Mouse (Mus musculus) thymus, postnatal 0 days (tissue): Measurements from ENCODE around the gene Pappa. TPM values are rescaled to one million over a fixed set of nuclear protein-coding genes. Genes with fewer than 3 reads are reported as not detected.

Experiments
- DNase-seq: peaks from one replicate; pipeline ENCODE4 v3.0.0-alpha.2; 2015; ENCODE audit warnings: low spot score
- polyA plus RNA-seq: library from polyadenylated mRNA; unstranded; fragments of >200 nt; fragmentation: Nextera tagmentation; extraction: Ambion mirVana; gene quantifications from 2 replicates; pipeline ENCODE4 v1.2.1, GENCODE M21; 2015

The Pappa gene
- polyA plus RNA-seq, 1 experiment from 2014 or later = 0.18 TPM

DNA sequence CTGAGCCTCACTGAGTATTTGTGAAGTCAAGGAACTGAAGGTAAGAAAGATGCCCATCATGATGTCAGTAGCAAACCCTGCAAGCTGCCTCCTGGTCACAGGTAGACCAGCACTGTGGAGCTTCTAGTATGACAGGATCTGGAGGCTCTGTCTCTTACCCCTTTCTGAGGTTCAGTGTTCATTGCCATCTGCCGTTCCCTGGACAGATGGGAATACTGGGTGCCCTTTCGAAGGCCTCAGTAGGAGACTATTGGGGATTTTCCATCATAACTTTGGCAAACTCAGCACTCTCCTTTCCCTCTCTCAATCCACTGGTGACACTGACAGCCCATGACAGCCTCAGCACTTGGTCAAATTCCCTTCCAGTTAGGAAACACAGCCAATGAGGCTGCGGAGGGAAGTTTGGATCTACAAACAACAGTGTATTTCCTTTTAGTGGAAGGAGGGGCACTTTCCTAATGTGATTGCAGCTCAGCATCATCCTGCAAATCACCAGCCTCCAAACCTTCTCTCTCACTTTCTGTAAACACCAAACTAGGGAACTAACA is 42.4 kb downstream of the Pappa start:
- DNase-seq = no peak

DNA sequence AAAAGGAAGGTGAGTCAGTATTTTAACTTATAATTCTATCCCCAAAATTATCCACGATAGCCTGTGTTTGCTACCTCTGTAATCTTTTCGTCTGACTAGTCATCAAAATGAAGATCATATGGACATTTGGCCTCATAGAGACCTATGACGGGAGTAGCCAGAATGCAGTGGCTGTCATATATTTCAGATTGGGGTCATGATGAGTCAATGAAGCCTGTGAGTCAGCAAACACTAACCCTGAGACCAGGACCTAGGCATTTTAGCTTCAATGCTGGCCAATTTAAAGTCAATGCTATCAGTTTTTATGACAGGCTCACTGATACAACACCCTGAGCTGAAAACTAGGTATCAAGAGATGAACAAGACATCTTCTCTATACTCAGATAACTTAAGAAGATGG is 50.5 kb downstream of the Pappa start:
- no peak for DNase-seq

DNA sequence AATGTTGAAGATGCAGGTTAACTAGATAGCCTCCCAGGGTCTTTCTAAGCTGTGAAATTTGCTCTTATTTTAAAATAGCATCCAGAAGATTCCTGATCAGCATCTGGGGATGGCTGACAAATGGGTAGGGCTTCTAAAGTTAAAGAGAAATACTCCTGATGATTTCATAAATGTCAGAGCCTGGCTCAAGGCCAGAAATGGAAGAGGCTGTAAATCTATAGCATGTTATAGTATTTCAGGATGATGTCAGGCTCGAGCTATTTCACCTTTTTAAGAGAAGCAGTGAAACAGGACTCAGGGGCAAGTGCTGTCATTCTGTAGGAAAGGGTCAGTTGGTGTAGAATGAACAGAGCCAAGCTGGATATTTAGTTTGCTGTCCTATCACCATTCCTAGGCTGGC is 54.2 kb downstream of the Pappa start:
- DNase-seq = no peak

- DNase-seq = no peak
Measured at GRCm38 (mm10) chr4:65187236-65187635, 63.3 kb downstream of the Pappa start.

DNA sequence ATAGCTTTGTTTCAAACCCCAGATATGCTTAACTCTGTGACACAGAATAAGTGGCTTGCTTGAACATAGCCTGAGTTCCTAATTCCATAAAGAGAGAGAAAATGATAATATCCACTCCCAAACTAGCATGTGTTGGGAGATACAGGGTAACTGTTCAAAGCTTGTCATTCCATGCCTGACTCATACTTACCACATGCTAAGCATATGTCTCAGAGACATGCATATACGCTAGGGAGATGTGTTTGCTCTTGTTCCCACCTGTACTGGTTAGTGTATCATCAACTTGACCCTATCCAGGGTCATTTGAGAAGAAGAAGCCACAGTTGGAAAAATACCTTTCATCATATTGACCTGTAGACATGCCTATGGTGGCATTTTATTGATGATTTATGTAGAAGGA is 63.7 kb downstream of the Pappa start:
- no peak for DNase-seq

GRCm38 (mm10) chr4:65188921-65189485 is 65.0 kb downstream of the Pappa start:
- DNase-seq = no peak

GRCm38 (mm10) chr4:65192810-65193209 is 68.8 kb downstream of the Pappa start:
- DNase-seq = no peak

DNA sequence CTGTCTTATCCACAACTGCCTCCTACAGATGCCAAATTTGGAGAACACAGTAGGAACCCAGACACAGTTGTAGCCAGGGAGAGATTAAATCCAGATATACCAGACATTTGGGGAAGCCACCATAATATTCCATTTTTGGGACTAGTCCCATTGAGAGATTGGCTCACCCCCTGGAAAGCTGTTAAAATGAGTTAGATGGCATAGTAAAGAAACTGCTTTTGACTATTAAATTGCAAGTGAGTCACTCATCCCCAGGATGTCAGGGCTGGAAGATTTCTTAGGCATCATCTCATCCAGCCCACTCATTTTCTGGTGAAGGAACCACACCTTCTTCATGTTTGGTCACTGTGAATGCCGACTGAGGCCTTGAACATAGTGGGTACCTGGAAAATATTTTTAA is 72.0 kb downstream of the Pappa start:
- DNase-seq = no peak

GRCm38 (mm10) chr4:65203666-65204065 is 79.7 kb downstream of the Pappa start:
- DNase-seq = no peak

GRCm38 (mm10) chr4:65205446-65205845 is 81.5 kb downstream of the Pappa start:
- no peak for DNase-seq

DNA sequence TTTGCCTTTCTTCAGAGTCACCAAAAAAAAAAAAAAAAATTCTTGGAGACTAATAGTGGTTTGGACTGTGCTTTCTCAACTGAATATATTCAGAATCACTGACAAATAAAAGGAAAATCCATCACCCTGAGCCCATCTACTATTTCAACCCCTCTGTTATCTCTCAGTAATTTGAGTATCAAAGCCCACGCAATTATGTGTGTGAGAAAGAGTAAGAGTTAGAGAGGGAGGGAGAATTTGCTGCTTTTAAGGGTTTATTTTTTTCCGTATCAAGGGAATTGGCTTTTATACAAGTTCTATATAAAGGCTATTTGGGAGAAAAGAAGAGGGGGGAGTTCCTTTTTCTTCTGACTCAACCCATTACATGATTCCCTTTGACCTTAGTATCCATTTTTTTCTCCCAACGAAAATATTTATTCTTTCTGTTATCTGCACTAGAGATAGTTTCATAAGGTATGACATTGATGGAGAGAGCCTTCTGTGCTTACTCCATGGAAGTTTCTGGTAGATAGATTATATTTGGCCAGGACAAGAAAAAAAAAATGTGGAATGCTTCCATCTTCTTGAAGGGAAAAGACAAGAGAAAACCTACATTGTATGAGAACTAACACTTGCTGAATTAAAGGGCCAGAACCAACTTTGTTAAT is 85.5 kb downstream of the Pappa start:
- no peak for DNase-seq

DNA sequence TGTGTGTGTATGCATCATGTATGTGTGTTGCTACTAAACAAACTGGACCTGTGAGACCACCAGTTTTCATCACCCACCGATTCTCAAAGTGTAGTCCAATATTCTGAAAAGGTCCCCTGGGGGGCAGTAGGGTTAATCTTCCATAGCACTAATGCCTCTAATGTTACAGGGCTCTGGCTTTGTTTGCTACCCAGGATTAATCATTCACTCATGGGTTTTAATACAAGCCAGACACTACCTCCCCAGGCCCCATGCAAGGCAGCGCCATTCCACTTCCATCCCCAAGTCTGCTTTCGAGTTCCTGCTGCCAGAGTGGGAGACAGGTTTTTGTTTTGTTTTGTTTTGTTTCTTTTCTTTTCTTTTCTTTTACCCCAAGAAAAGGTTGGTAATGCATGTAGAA is 92.7 kb downstream of the Pappa start:
- DNase-seq = no peak

DNA sequence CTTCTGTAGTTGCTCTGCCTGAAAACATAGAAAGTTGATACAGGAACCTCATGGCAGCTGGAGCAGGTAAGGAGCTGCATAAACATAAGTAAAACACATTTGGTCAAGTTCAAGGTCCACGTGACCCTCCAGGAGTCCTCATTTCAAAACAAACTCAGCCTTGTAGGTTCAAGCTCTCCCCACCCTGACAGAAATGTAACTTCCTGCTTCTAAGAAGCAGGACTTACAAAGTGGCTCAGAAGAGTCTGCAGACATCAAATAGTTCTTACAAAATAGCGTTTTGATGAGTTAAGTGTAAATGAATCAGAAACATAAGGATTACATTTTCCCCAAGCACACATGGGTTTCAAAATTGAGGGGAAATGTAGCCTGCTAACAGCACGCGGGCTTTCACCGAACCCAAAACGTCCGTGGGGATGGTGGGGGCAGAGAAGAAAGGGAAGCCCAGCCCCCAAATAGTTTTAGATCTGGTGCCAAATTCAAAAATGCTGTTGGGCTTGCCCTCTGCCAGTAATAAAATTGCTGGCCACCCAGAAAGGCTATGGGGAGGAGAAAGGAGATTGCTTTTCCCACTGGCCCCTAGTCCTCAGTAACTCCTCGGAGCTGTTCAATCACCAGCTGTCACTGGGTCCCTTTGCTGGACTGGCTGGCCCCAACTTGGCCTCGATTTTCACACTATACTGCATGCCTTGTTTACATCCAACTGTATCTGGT is 93.8 kb downstream of the Pappa start:
- no peak for DNase-seq

DNA sequence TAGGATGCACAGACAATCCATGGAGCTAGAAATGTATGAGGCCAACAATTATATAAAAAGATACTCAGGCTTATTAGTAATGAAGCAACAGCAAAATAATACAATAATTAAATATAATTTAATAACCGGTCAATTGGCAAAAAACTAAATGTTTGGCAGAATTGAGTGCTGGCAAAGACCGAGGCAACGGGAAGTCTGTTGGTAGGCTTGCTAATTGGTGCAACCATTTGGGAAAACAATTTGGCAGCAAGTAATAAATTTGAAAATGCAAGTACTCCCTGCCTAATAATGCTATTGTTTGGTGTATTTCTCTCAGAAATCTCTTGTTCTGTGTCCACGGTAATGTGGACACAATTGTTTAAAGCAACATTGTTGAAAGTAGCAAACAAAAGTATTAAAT is 99.9 kb downstream of the Pappa start:
- no peak for DNase-seq

GRCm38 (mm10) chr4:65238540-65238998 is 114.6 kb downstream of the Pappa start:
- no peak for DNase-seq

- DNase-seq = no peak
Measured at GRCm38 (mm10) chr4:65242434-65242931, 118.5 kb downstream of the Pappa start.

DNA sequence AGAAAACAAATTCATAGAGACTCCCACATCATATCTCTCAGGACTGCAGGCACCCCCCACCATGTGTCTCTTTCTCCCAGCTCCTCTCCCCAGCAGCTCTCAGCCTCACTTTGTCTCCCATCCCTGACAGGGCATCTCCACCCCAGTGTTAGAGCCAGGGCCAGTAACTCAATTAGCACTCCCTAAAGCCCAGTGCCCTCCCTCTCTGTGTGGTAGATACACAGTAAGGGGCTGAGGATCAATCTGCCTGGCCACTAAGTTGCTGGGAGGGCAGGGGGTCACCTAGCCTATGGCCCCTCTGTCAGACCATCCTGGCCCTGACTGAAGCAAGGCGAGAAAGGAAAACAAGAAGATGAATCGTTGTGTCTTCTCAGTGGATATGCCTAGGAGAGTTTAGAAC is 119.3 kb downstream of the Pappa start:
- DNase-seq = no peak

DNA sequence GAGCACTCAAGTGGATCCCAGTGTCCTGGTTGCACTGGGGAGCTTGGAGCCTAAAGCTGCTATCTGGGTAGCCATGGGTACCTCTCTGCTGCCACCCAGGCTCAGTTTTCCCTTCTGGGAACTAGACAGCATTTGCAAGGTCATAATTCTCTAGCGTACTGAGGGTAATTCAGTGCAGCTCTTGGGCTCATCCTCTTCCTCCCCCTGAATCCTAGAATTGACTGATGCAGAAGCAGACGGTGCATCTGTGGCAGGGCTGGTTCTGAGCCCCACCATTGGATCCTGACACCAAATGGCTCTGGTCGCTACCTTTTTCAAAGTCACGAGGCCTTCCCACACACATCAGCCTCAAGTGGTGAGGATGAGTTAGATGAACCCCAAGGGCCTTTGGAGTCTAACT is 121.0 kb downstream of the Pappa start:
- DNase-seq = no peak

GRCm38 (mm10) chr4:65245440-65245839 is 121.5 kb downstream of the Pappa start:
- DNase-seq = no peak

DNA sequence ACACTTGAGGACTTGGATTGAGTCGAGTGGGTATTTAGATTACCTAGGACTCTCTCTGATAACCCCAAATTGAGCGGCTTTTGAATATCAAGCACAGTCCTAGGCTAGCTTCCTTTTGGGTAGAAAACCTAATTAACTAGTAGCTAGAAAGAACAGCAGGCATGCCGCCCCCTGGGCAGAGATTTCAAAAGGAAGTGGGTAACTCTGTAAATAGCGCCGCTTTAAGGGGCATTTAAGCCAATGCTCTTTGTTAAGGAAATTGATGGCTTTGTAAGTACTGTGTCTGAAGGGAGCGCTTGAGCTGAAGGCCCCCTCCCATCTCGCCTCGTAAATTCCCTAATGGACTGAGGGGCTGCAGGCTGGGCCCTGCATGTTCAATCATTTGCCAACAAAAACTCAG is 128.2 kb downstream of the Pappa start:
- no peak for DNase-seq

GRCm38 (mm10) chr4:65254073-65254472 is 130.1 kb downstream of the Pappa start:
- DNase-seq = no peak

GRCm38 (mm10) chr4:65267066-65267465 is 143.1 kb downstream of the Pappa start:
- DNase-seq = no peak
